8 mouse cellular contexts compared by ENCODE assay signal in the genomic region with DNA sequence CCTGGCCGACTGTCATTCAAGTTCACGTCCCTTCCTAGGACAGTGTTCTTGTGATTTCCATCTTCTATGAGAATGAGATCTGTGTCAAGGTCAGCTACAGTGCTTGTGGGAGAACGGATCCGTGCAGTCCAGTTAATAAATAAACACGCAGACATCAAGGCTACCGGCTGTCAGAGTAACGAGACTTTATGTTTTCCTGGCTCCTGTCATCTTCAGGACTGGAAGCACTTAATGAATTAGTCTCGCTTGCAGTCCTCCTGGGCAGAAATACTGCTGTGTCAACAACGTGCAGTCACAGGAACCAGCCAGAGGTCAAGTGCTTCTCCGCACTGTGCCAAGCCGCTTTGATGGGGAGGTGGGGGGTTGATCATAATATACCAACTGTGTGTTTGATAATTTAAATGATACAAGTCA. TPM values are rescaled to one million over a fixed set of nuclear protein-coding genes. Genes with fewer than 3 reads are reported as not detected.
DNase-seq lines count a peak whose midpoint lies in the region; ATAC-seq and TF ChIP-seq lines count a peak whose summit lies in the region.

No protein-coding gene starts in this region.

- no peak overlapping the region for H3K4me3 ChIP-seq in heart, embryonic 11.5 days (ENCODE audit: low read depth, low read length)
- no peak overlapping the region for H3K4me3 ChIP-seq in thymus, adult 2 months (ENCODE audit: control insufficient read depth, insufficient read depth, low read length)

- H3K27ac ChIP-seq in heart, embryonic 11.5 days (ENCODE audit: low read depth, low read length): no peak overlapping the region
- no peak overlapping the region for H3K27ac ChIP-seq in thymus, adult 2 months (ENCODE audit: control insufficient read depth, insufficient read depth, low read length)

- H3K4me2 ChIP-seq in heart, embryonic 11.5 days: peak overlapping the region; percentile 30; the same call in 1 of the 2 replicates

- whole genome bisulfite sequencing in heart, embryonic 11.5 days (ENCODE audit: insufficient replicate concordance): 16% methylated on average over 11 of the region's 11 CpGs
- WGBS in thymus, adult 2 months: 48% methylated on average over 11 of the region's 11 CpGs

- no peaks in the 10 kb centered on the region for H3K36me3 ChIP-seq in heart, embryonic 11.5 days (ENCODE audit: control insufficient read depth, insufficient read depth, low read length)
- H3K36me3 ChIP-seq in thymus, adult 2 months (ENCODE audit: control insufficient read depth, insufficient read depth, low read length): no peaks in the 10 kb centered on the region

- no peak for ATAC-seq in heart, embryonic 11.5 days (replicated peaks; ENCODE audit: insufficient number of reproducible peaks, low FRiP score, low TSS enrichment)

- no peak overlapping the region for H3K9ac ChIP-seq in heart, embryonic 11.5 days (ENCODE audit: low read depth, low read length)

- TF ChIP-seq POLR2A in thymus, adult 2 months (IDR thresholded peaks at IDR 0.05; ENCODE audit: control insufficient read depth, extremely low read depth, insufficient read depth, low read length, poor library complexity): no peak

- no peak for TF ChIP-seq CTCF in thymus, adult 2 months (IDR thresholded peaks at IDR 0.05; ENCODE audit: borderline replicate concordance, control insufficient read depth, extremely low read depth, insufficient read depth, low read length, poor library complexity)

- no peaks in the 10 kb centered on the region for H3K9me3 ChIP-seq in heart, embryonic 11.5 days (replicated peaks; ENCODE audit: control insufficient read depth, low read length)

- no peak for DNase-seq in heart, adult 11 months
- peak; percentile 79 for DNase-seq in embryo, embryonic 10 days (ENCODE audit: low spot score)
- peak; percentile 59 for DNase-seq in kidney, adult 18-20 months
- peak; percentile 83 for DNase-seq in mesoderm, embryonic 11.5 days (ENCODE audit: low read depth, low spot score)
- no peak for DNase-seq in ovary, postnatal 10 days (ENCODE audit: low spot score)
- DNase-seq in thymus, adult 2 months: no peak
- no peak for DNase-seq in cerebellum, postnatal 4 days (ENCODE audit: low spot score in 2 of 2)

- 0 out of 2 replicates have a peak, but pooled peaks cover 2% of the 10 kb centered on the region for H3K27me3 ChIP-seq in heart, embryonic 11.5 days (ENCODE audit: control insufficient read depth, insufficient read depth, low read length)
- H3K27me3 ChIP-seq in thymus, adult 2 months (ENCODE audit: control insufficient read depth, insufficient read depth, low read length): no peaks in the 10 kb centered on the region

- peaks cover 41% of the 10 kb centered on the region for H3K4me1 ChIP-seq in heart, embryonic 11.5 days (ENCODE audit: control insufficient read depth, insufficient read depth, low read length)
- no peaks in the 10 kb centered on the region for H3K4me1 ChIP-seq in thymus, adult 2 months (replicated peaks; ENCODE audit: control insufficient read depth, insufficient read depth, low read length)

RNA-seq across cellular contexts. Expression of gene Fam163a, which starts 20.7 kb away (rescaled TPM):
- 2.0 and 2.9 TPM in 2 replicates for polyA plus RNA-seq in heart, embryonic 11.5 days (2014; fragmentation: Nextera tagmentation; extraction: Ambion mirVana)
- polyA plus RNA-seq in thymus, adult 2 months (2012; rRNA removed): 0.18 and 0.23 TPM in 2 replicates

Comparison
In these comparisons a context has a peak if more than half of its experiments do, and no peak if none do; other contexts are left out.
1. DNase-seq: peak in embryo, embryonic 10 days (single experiment), kidney, adult 18-20 months (single experiment) and mesoderm, embryonic 11.5 days (single experiment); none in heart, adult 11 months (single experiment), ovary, postnatal 10 days (single experiment), thymus, adult 2 months (single experiment) and cerebellum, postnatal 4 days (0 of 2).